In the genomic region with DNA sequence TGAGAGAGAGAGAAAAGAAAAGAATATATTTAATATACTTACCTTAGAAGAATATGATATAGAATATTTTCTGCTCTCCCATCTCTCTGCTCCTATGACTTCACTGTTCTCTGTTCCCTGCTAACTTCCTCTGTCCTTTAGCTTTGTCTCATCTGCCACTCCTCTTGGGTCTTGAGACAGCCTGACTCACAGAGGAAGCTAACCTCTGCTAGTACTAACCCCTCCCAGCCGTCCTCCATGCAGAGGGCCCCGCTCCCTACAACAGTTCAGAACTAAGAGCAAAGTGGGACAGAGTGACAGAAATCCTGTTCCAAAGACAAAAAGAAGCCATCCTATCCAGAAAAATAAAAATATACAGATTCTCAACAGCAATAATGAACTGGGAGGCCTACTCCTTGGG, we compare ENCODE assay signal across 8 mouse cellular contexts. TPM values are rescaled to one million over a fixed set of nuclear protein-coding genes. Genes with fewer than 3 reads are reported as not detected.
DNase-seq lines count a peak whose midpoint lies in the region; ATAC-seq and TF ChIP-seq lines count a peak whose summit lies in the region.

Gene Acer3, minus strand, starts transcription at position 126 of the 400 bp plus-strand sequence.

- ATAC-seq in embryonic facial prominence, embryonic 11.5 days (replicated peaks; ENCODE audit: insufficient number of reproducible peaks, low FRiP score, low TSS enrichment, low read depth): no peak
- no peak for ATAC-seq in hindbrain, embryonic 13.5 days (ENCODE audit: low FRiP score)

- no peaks in the 10 kb centered on the region for H3K27me3 ChIP-seq in embryonic facial prominence, embryonic 11.5 days (ENCODE audit: control insufficient read depth, insufficient read depth, low read length)
- 0 out of 2 replicates have a peak, but pooled peaks cover 3% of the 10 kb centered on the region for H3K27me3 ChIP-seq in hindbrain, embryonic 13.5 days

- H3K4me3 ChIP-seq in lung, adult 2 months (replicated peaks; ENCODE audit: extremely low read depth, low read depth, low read length): no peak within 1 kb of the TSS
- H3K4me3 ChIP-seq in embryonic facial prominence, embryonic 11.5 days (ENCODE audit: low read depth, low read length): no peak within 1 kb of the TSS
- no peak within 1 kb of the TSS for H3K4me3 ChIP-seq in hindbrain, embryonic 13.5 days

- no peak within 1 kb of the TSS for H3K9ac ChIP-seq in embryonic facial prominence, embryonic 11.5 days (replicated peaks; ENCODE audit: low read length)
- H3K9ac ChIP-seq in hindbrain, embryonic 13.5 days: no peak within 1 kb of the TSS

- 82% methylated on average over 2 of the region's 2 CpGs for WGBS in lung, adult 2 months
- WGBS in embryonic facial prominence, embryonic 11.5 days: 80% methylated on average over 2 of the region's 2 CpGs
- WGBS in hindbrain, embryonic 13.5 days: 87% methylated on average over 2 of the region's 2 CpGs

- no peaks in the 10 kb centered on the region for H3K9me3 ChIP-seq in embryonic facial prominence, embryonic 11.5 days (replicated peaks; ENCODE audit: control insufficient read depth, low read length)
- no peaks in the 10 kb centered on the region for H3K9me3 ChIP-seq in hindbrain, embryonic 13.5 days

- H3K4me2 ChIP-seq in embryonic facial prominence, embryonic 11.5 days (ENCODE audit: low read depth, low read length): no peak within 1 kb of the TSS
- no peak within 1 kb of the TSS for H3K4me2 ChIP-seq in hindbrain, embryonic 13.5 days

- no peak within 1 kb of the TSS for H3K27ac ChIP-seq in embryonic facial prominence, embryonic 11.5 days (replicated peaks; ENCODE audit: low read depth, low read length)
- no peak within 1 kb of the TSS for H3K27ac ChIP-seq in hindbrain, embryonic 13.5 days

- no peaks in the 10 kb centered on the region for H3K36me3 ChIP-seq in embryonic facial prominence, embryonic 11.5 days (replicated peaks; ENCODE audit: control insufficient read depth, insufficient read depth, low read depth, low read length)
- H3K36me3 ChIP-seq in hindbrain, embryonic 13.5 days: no peaks in the 10 kb centered on the region

- peaks cover 5% of the 10 kb centered on the region; the same call in 1 of the 2 replicates for H3K4me1 ChIP-seq in lung, adult 2 months (ENCODE audit: control insufficient read depth, insufficient read depth, low read length)
- no peaks in the 10 kb centered on the region for H3K4me1 ChIP-seq in embryonic facial prominence, embryonic 11.5 days (ENCODE audit: control insufficient read depth, insufficient read depth, low read length)
- H3K4me1 ChIP-seq in hindbrain, embryonic 13.5 days (replicated peaks): peaks cover 14% of the 10 kb centered on the region

- no peak for TF ChIP-seq POLR2A in lung, adult 2 months (IDR thresholded peaks at IDR 0.05; ENCODE audit: borderline replicate concordance, extremely low read depth, low read depth, low read length)

- no peak for TF ChIP-seq CTCF in lung, adult 2 months (IDR thresholded peaks at IDR 0.05; ENCODE audit: insufficient read depth, low read length)

- no peak for DNase-seq in lung, adult 2 months
- no peak for DNase-seq in lung, postnatal 25 days (ENCODE audit: low spot score)
- no peak for DNase-seq in embryonic facial prominence, embryonic 11.5 days (ENCODE audit: low spot score)
- peak; percentile 54 for DNase-seq in lung, postnatal 36 days
- no peak for DNase-seq in c-Kit-positive CD71-positive TER-119-positive erythroid progenitor cells, embryonic 14.5 days (ENCODE audit: low spot score)
- DNase-seq in right cerebral cortex, postnatal 36 days (ENCODE audit: low spot score in 2 of 2): no peak
- DNase-seq in kidney, adult 18-20 months: no peak

RNA-seq across cellular contexts. Expression of gene Acer3, which starts in this region (rescaled TPM):
- polyA plus RNA-seq in lung, adult 2 months (2012; rRNA removed): 22.0 and 22.6 TPM in 2 replicates
- 18.7 and 21.5 TPM in 2 replicates for polyA plus RNA-seq in embryonic facial prominence, embryonic 11.5 days (2014; fragmentation: Nextera tagmentation; extraction: Ambion mirVana)
- polyA plus RNA-seq in hindbrain, embryonic 13.5 days (2015; fragmentation: Nextera tagmentation; extraction: Ambion mirVana): 16.6 and 18.3 TPM in 2 replicates
